Mouse (Mus musculus) midbrain, embryonic 10.5 days (tissue): ENCODE data around the gene Poc1a. TPM values are rescaled to one million over a fixed set of nuclear protein-coding genes. Genes with fewer than 3 reads are reported as not detected.

Source experiments
- DNase-seq: peaks from one replicate; pipeline ENCODE4 v3.0.0-alpha.2; 2017; ENCODE audit warnings: low spot score
- H3K27ac ChIP-seq: fragments of 300-500 bp; sonication (generic); replicated peaks from 2 replicates; pipeline ENCODE4 v1.5.1; 2016; ENCODE audit warnings: mild to moderate bottlenecking
- H3K27me3 ChIP-seq: fragments of 300-500 bp; sonication (generic); 2 replicates; pipeline ENCODE4 v1.6.1; 2016; ENCODE audit warnings: low read depth, mild to moderate bottlenecking; ENCODE audit not compliant: poor library complexity, severe bottlenecking
- H3K36me3 ChIP-seq: fragments of 300-500 bp; sonication (generic); 2 replicates; pipeline ENCODE4 v1.6.1; 2016; ENCODE audit warnings: mild to moderate bottlenecking, moderate library complexity
- H3K4me1 ChIP-seq: fragments of 300-500 bp; sonication (generic); 2 replicates; pipeline ENCODE4 v1.6.1; 2016
- H3K4me3 ChIP-seq: fragments of 300-500 bp; sonication (generic); 2 replicates; pipeline ENCODE4 v1.5.1; 2016; ENCODE audit warnings: mild to moderate bottlenecking, moderate library complexity
- H3K9me3 ChIP-seq: fragments of 300-500 bp; sonication (generic); replicated peaks from 2 replicates; pipeline ENCODE4 v1.6.1; 2016; ENCODE audit warnings: mild to moderate bottlenecking
- WGBS: fragments of 180-500 bp; shearing (Covaris S2); methylation state at CpG from one replicate; pipeline ENCODE4 v1.1.7; 2016; 5-methylcytosine and 5-hydroxymethylcytosine counted together
- polyA plus RNA-seq: library from polyadenylated mRNA; unstranded; fragments of >200 nt; fragmentation: Nextera tagmentation; extraction: Ambion mirVana; gene quantifications from 2 replicates; pipeline ENCODE4 v1.2.1, GENCODE M21; 2016

Poc1a gene
- polyA plus RNA-seq, 1 experiment from 2014 or later, result 46.6 TPM

GRCm38 (mm10) chr9:106349075-106349474 lies 68.2 kb downstream of the Poc1a start:
- H3K4me3 ChIP-seq, result no peak overlapping the region
- H3K36me3 ChIP-seq, result peaks cover 8% of the 10 kb centered on the region
- peak overlapping the region; percentile 34; the same call in 1 of the 2 replicates for H3K27ac ChIP-seq
- no peaks in the 10 kb centered on the region for H3K9me3 ChIP-seq
- H3K27me3 ChIP-seq, result no peaks in the 10 kb centered on the region
- WGBS, result 71% methylated on average over 2 of the region's 2 CpGs
- no peak for DNase-seq
- H3K4me1 ChIP-seq, result peaks cover 50% of the 10 kb centered on the region

- H3K4me3 ChIP-seq, result no peak overlapping the region
- H3K9me3 ChIP-seq, result no peaks in the 10 kb centered on the region
- H3K36me3 ChIP-seq, result peaks cover 8% of the 10 kb centered on the region
- H3K27me3 ChIP-seq, result no peaks in the 10 kb centered on the region
- DNase-seq, result no peak
- H3K4me1 ChIP-seq, result peaks cover 54% of the 10 kb centered on the region
- 78% methylated on average over 6 of the region's 6 CpGs for WGBS
- peak overlapping the region; percentile 67 for H3K27ac ChIP-seq
Measured at GRCm38 (mm10) chr9:106351178-106351577, 70.3 kb downstream of the Poc1a start.

GRCm38 (mm10) chr9:106353779-106354178 lies 72.9 kb downstream of the Poc1a start:
- DNase-seq, result no peak
- Histone ChIP-seq H3K9me3 (no peaks in the 10 kb centered on the region), H3K27me3 (no peaks in the 10 kb centered on the region), H3K4me1 (peaks cover 69% of the 10 kb centered on the region), H3K27ac (peak overlapping the region; percentile 14), H3K36me3 (peaks cover 8% of the 10 kb centered on the region), H3K4me3 (no peak overlapping the region)
- WGBS, result 75% methylated on average over 6 of the region's 6 CpGs

- peaks cover 8% of the 10 kb centered on the region for H3K36me3 ChIP-seq
- H3K9me3 ChIP-seq, result no peaks in the 10 kb centered on the region
- H3K4me1 ChIP-seq, result peaks cover 66% of the 10 kb centered on the region
- no peak overlapping the region for H3K4me3 ChIP-seq
- H3K27me3 ChIP-seq, result no peaks in the 10 kb centered on the region
- 90% methylated on average over 6 of the region's 6 CpGs for WGBS
- peak overlapping the region; percentile 75; the same call in 1 of the 2 replicates for H3K27ac ChIP-seq
- no peak for DNase-seq
Measured at GRCm38 (mm10) chr9:106354810-106355209, 73.9 kb downstream of the Poc1a start.

GRCm38 (mm10) chr9:106355217-106355974 lies 74.5 kb downstream of the Poc1a start:
- DNase-seq, result no peak

GRCm38 (mm10) chr9:106355975-106356286 lies 75.1 kb downstream of the Poc1a start:
- Histone ChIP-seq H3K4me3 (no peak overlapping the region), H3K4me1 (peaks cover 66% of the 10 kb centered on the region), H3K36me3 (peaks cover 8% of the 10 kb centered on the region), H3K27ac (peak overlapping the region; percentile 75), H3K27me3 (no peaks in the 10 kb centered on the region), H3K9me3 (no peaks in the 10 kb centered on the region)
- DNase-seq, result no peak

More at GRCm38 (mm10) chr9:106355217-106355974, 74.5 kb downstream of the Poc1a start:
- Histone ChIP-seq H3K4me3 (no peak overlapping the region), H3K9me3 (no peaks in the 10 kb centered on the region), H3K36me3 (peaks cover 8% of the 10 kb centered on the region), H3K4me1 (peaks cover 66% of the 10 kb centered on the region), H3K27me3 (no peaks in the 10 kb centered on the region), H3K27ac (peak overlapping the region; percentile 75)
- 76% methylated on average over 10 of the region's 10 CpGs for WGBS

- no peaks in the 10 kb centered on the region for H3K27me3 ChIP-seq
- H3K36me3 ChIP-seq, result peaks cover 5% of the 10 kb centered on the region
- H3K9me3 ChIP-seq, result no peaks in the 10 kb centered on the region
- peak; percentile 55 for DNase-seq
- peaks cover 63% of the 10 kb centered on the region for H3K4me1 ChIP-seq
- 66% methylated on average over 6 of the region's 10 CpGs for WGBS
- H3K27ac ChIP-seq, result peak overlapping the region; percentile 75
- no peak overlapping the region for H3K4me3 ChIP-seq
Measured at GRCm38 (mm10) chr9:106356323-106356844, 75.5 kb downstream of the Poc1a start.

GRCm38 (mm10) chr9:106357167-106357566 lies 76.3 kb downstream of the Poc1a start:
- Histone ChIP-seq H3K36me3 (no peaks in the 10 kb centered on the region), H3K27me3 (no peaks in the 10 kb centered on the region), H3K9me3 (no peaks in the 10 kb centered on the region), H3K4me3 (no peak overlapping the region), H3K27ac (peak overlapping the region; percentile 75), H3K4me1 (peaks cover 55% of the 10 kb centered on the region)
- no peak for DNase-seq
- 80% methylated on average over 3 of the region's 3 CpGs for WGBS

- no peak overlapping the region for H3K4me3 ChIP-seq
- H3K27me3 ChIP-seq, result no peaks in the 10 kb centered on the region
- DNase-seq, result no peak
- peaks cover 35% of the 10 kb centered on the region for H3K4me1 ChIP-seq
- no peak overlapping the region; the same call in 1 of the 2 replicates for H3K27ac ChIP-seq
- H3K9me3 ChIP-seq, result no peaks in the 10 kb centered on the region
- no peaks in the 10 kb centered on the region for H3K36me3 ChIP-seq
- WGBS, result 80% methylated on average over 6 of the region's 6 CpGs
Measured at GRCm38 (mm10) chr9:106359297-106359696, 78.4 kb downstream of the Poc1a start.

GRCm38 (mm10) chr9:106361140-106361539 lies 80.3 kb downstream of the Poc1a start:
- Histone ChIP-seq H3K27ac (no peak overlapping the region), H3K4me1 (peaks cover 17% of the 10 kb centered on the region), H3K36me3 (no peaks in the 10 kb centered on the region), H3K4me3 (no peak overlapping the region), H3K9me3 (no peaks in the 10 kb centered on the region), H3K27me3 (peaks cover 6% of the 10 kb centered on the region)
- DNase-seq, result no peak
- 88% methylated on average over 6 of the region's 6 CpGs for WGBS

- Histone ChIP-seq H3K4me3 (no peak overlapping the region), H3K4me1 (peaks cover 37% of the 10 kb centered on the region), H3K9me3 (no peaks in the 10 kb centered on the region), H3K27me3 (peaks cover 15% of the 10 kb centered on the region), H3K27ac (peak overlapping the region; percentile 38; the same call in 1 of the 2 replicates), H3K36me3 (no peaks in the 10 kb centered on the region)
- 85% methylated on average over 7 of the region's 7 CpGs for WGBS
- no peak for DNase-seq
Measured at GRCm38 (mm10) chr9:106365333-106365732, 84.5 kb downstream of the Poc1a start.

- WGBS, result 50% methylated on average over 1 of the region's 1 CpGs
- Histone ChIP-seq H3K27me3 (peaks cover 15% of the 10 kb centered on the region), H3K4me1 (peaks cover 46% of the 10 kb centered on the region), H3K27ac (no peak overlapping the region), H3K36me3 (peaks cover 8% of the 10 kb centered on the region), H3K9me3 (no peaks in the 10 kb centered on the region), H3K4me3 (0 out of 2 replicates have a peak overlapping the region, but pooled peaks have one; percentile 7)
- DNase-seq, result no peak
Measured at GRCm38 (mm10) chr9:106366188-106366587, 85.3 kb downstream of the Poc1a start.

- peak overlapping the region; percentile 96 for H3K27ac ChIP-seq
- H3K4me3 ChIP-seq, result peak overlapping the region; percentile 88
- no peaks in the 10 kb centered on the region for H3K9me3 ChIP-seq
- H3K4me1 ChIP-seq, result peaks cover 54% of the 10 kb centered on the region
- peaks cover 16% of the 10 kb centered on the region for H3K36me3 ChIP-seq
- WGBS, result 24% methylated on average over 5 of the region's 5 CpGs
- no peak for DNase-seq
- peaks cover 15% of the 10 kb centered on the region for H3K27me3 ChIP-seq
Measured at GRCm38 (mm10) chr9:106367001-106367400, 86.1 kb downstream of the Poc1a start.
